Mouse (Mus musculus): ENCODE measurements around the gene Rbp2. TPM values are rescaled to one million over a fixed set of nuclear protein-coding genes. Genes with fewer than 3 reads are reported as not detected.
A peak's percentile ranks its signal among the peaks of the same experiment; 100 is the strongest.

Rbp2 gene
- polyA plus RNA-seq, 1 experiment from 2014 or later: not detected

DNA sequence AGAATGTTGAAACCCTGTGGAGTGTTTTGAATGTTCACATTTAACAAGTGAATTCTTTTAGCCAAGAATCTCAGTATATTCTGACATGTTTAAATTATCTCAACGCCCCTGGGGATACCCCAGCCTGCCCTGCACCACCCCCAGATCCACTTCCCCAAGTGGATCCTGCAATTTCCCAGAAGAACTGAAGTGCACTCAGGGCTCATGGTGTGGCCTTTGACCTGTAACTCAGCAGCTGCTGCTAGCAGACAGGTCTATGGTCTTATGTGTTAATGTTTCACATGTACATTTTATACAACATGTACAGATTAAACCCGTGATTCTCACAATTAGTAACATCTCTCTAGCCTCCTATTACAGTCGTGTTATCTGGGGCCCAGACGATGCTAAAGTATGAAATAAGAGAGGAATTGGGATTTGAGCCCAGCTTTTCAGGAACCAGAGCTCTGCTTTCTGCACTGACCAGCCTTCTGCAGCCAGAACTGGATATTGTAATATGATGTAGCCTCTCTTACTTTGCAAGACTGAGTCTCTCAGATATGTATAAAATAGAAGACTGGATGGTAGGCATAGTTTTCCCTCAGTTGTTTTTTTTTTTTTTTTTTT lies 48.9 kb downstream of the Rbp2 start:
- H3K36me3 ChIP-seq (ENCODE audit: control insufficient read depth, insufficient read depth): no peaks in the 10 kb centered on the region
- H3K4me1 ChIP-seq (replicated peaks; ENCODE audit: control insufficient read depth, insufficient read depth, low read length): peaks cover 12% of the 10 kb centered on the region; the same call in 1 of the 2 replicates
- H3K9me3 ChIP-seq (ENCODE audit: control insufficient read depth, low read length): no peaks in the 10 kb centered on the region
- no peak for ATAC-seq
- no peaks in the 10 kb centered on the region for H3K27me3 ChIP-seq (replicated peaks; ENCODE audit: control insufficient read depth, insufficient read depth, low read length)
- no peak overlapping the region for H3K4me3 ChIP-seq (replicated peaks; ENCODE audit: low read length)
- no peak overlapping the region for H3K27ac ChIP-seq (ENCODE audit: low read length)
- no peak overlapping the region for H3K9ac ChIP-seq (replicated peaks; ENCODE audit: low read depth, low read length)
- H3K4me2 ChIP-seq (ENCODE audit: low read length): no peak overlapping the region
- WGBS: 77% methylated on average over 4 of the region's 4 CpGs

DNA sequence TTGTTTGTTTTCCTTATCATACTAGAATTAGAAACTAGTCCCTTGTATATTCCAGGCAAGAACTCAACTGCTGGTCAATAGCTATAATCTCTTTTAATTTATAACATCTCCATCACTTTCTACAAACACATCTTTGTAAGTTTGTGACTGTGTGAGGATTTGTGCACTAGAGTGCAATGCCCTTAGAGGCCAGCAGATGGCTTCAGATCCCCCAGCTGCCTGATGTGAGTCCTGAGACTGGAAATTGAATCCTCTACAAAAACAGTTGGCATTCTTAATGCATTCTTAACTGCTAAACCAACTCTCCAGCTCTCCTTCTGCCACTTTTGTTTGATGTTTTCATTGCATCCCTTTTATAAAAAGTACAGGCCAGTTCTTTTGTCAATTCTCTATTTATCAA lies 49.8 kb downstream of the Rbp2 start:
- H3K36me3 ChIP-seq (ENCODE audit: control insufficient read depth, insufficient read depth): no peaks in the 10 kb centered on the region
- peaks cover 8% of the 10 kb centered on the region; the same call in 1 of the 2 replicates for H3K4me1 ChIP-seq (replicated peaks; ENCODE audit: control insufficient read depth, insufficient read depth, low read length)
- no peaks in the 10 kb centered on the region for H3K9me3 ChIP-seq (ENCODE audit: control insufficient read depth, low read length)
- ATAC-seq: no peak
- no peak overlapping the region for H3K4me2 ChIP-seq (ENCODE audit: low read length)
- no peak overlapping the region for H3K27ac ChIP-seq (ENCODE audit: low read length)
- H3K4me3 ChIP-seq (replicated peaks; ENCODE audit: low read length): no peak overlapping the region
- no peaks in the 10 kb centered on the region for H3K27me3 ChIP-seq (replicated peaks; ENCODE audit: control insufficient read depth, insufficient read depth, low read length)
- H3K9ac ChIP-seq (replicated peaks; ENCODE audit: low read depth, low read length): no peak overlapping the region

DNA sequence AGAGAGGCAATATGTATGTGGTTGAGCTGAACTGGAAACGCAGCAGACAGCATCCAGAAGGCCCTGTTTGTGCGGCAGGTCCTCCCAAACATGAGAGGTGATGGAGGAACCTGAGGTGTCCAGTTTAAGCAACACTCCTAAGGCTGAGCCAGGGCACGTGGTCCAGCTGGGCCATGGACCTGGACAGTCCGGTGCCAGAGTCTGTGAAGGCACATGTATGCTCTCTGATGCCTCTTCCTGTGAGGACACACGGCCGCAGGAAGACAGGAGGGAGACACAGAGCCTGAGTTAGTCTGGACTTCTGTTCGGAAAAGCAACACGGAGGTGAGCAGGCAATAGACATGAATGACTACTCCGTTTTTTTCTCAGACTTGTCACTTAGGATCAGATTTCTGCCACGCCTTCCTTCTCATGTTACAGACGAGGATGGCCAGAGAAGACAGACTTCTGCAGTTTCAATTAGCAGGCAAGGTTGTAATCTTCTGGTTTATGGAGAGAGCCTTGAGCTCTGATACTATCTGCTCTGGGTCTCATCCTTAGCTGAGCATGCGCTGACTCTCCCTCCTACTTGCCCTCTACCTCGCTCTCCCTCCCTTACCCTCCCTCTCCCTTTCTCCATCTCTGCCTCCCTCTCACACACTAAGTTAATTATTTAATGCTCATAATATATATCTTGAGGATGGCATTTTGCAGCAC lies 52.2 kb downstream of the Rbp2 start:
- no peak overlapping the region for H3K9ac ChIP-seq (replicated peaks; ENCODE audit: low read depth, low read length)
- no peak overlapping the region for H3K27ac ChIP-seq (ENCODE audit: low read length)
- 45% methylated on average over 13 of the region's 13 CpGs for WGBS
- peak; percentile 52 for ATAC-seq
- H3K9me3 ChIP-seq (ENCODE audit: control insufficient read depth, low read length): no peaks in the 10 kb centered on the region
- peak overlapping the region; percentile 36 for H3K4me2 ChIP-seq (ENCODE audit: low read length)
- no peak overlapping the region for H3K4me3 ChIP-seq (replicated peaks; ENCODE audit: low read length)
- H3K27me3 ChIP-seq (replicated peaks; ENCODE audit: control insufficient read depth, insufficient read depth, low read length): no peaks in the 10 kb centered on the region
- peaks cover 8% of the 10 kb centered on the region; the same call in 1 of the 2 replicates for H3K4me1 ChIP-seq (replicated peaks; ENCODE audit: control insufficient read depth, insufficient read depth, low read length)
- H3K36me3 ChIP-seq (ENCODE audit: control insufficient read depth, insufficient read depth): no peaks in the 10 kb centered on the region

GRCm38 (mm10) chr9:98538713-98539360 lies 52.9 kb downstream of the Rbp2 start:
- Histone ChIP-seq H3K4me3 (replicated peaks; ENCODE audit: low read length) (no peak overlapping the region), H3K4me1 (replicated peaks; ENCODE audit: control insufficient read depth, insufficient read depth, low read length) (peaks cover 8% of the 10 kb centered on the region; the same call in 1 of the 2 replicates), H3K9me3 (ENCODE audit: control insufficient read depth, low read length) (no peaks in the 10 kb centered on the region), H3K36me3 (ENCODE audit: control insufficient read depth, insufficient read depth) (no peaks in the 10 kb centered on the region), H3K27me3 (replicated peaks; ENCODE audit: control insufficient read depth, insufficient read depth, low read length) (no peaks in the 10 kb centered on the region), H3K9ac (replicated peaks; ENCODE audit: low read depth, low read length) (no peak overlapping the region), H3K4me2 (ENCODE audit: low read length) (peak overlapping the region; percentile 36), H3K27ac (ENCODE audit: low read length) (no peak overlapping the region)
- 7% methylated on average over 13 of the region's 13 CpGs for WGBS
- ATAC-seq: peak; percentile 87

- Histone ChIP-seq H3K27me3 (replicated peaks; ENCODE audit: control insufficient read depth, insufficient read depth, low read length) (no peaks in the 10 kb centered on the region), H3K4me3 (replicated peaks; ENCODE audit: low read length) (no peak overlapping the region), H3K4me2 (ENCODE audit: low read length) (no peak overlapping the region), H3K36me3 (ENCODE audit: control insufficient read depth, insufficient read depth) (no peaks in the 10 kb centered on the region), H3K27ac (ENCODE audit: low read length) (no peak overlapping the region), H3K9ac (replicated peaks; ENCODE audit: low read depth, low read length) (no peak overlapping the region), H3K9me3 (ENCODE audit: control insufficient read depth, low read length) (no peaks in the 10 kb centered on the region), H3K4me1 (replicated peaks; ENCODE audit: control insufficient read depth, insufficient read depth, low read length) (no peaks in the 10 kb centered on the region)
- WGBS: 87% methylated on average over 3 of the region's 3 CpGs
- no peak for ATAC-seq
Observed at GRCm38 (mm10) chr9:98544042-98544441, 58.1 kb downstream of the Rbp2 start.

Other genes with a start within 250 kb of the Rbp2 start
- 1.8 and 2.1 TPM in 2 replicates for gene Nmnat3, start 198.7 kb upstream of the Rbp2 start, polyA plus RNA-seq (2015; fragmentation: Nextera tagmentation; extraction: Ambion mirVana)
- 37.3 and 40.7 TPM in 2 replicates for gene Rbp1, start 63.2 kb upstream of the Rbp2 start, polyA plus RNA-seq (2015; fragmentation: Nextera tagmentation; extraction: Ambion mirVana)
- gene Copb2, start 77.6 kb downstream of the Rbp2 start, polyA plus RNA-seq (2015; fragmentation: Nextera tagmentation; extraction: Ambion mirVana): 132 and 147 TPM in 2 replicates
- gene Mrps22, start 115.5 kb downstream of the Rbp2 start, polyA plus RNA-seq (2015; fragmentation: Nextera tagmentation; extraction: Ambion mirVana): 57.1 and 58.0 TPM in 2 replicates

Data from forebrain, embryonic 16.5 days (tissue).